Mouse (Mus musculus): ENCODE data around the gene Slc12a5.

DNA sequence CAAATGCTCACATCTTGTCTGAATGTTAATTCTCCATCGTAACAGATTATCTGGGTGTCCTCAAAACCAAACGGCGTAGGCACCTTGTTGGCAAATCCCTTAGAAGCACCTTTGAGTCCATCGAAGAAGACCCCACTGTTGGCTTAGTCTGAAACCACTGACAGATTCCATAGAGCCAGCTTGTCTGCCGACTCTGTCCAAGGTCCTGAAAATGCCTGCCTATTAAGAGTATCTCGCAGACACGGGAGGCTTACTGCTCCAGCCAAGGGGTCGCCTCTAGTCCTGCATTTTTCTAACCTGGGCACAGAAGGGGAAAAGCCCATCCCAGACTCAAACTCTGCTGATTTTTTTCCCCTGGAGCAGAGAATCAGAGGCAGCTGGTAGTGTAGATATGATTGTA is 5.8 kb downstream of the Slc12a5 start:
- TF ChIP-seq CTCF (IDR thresholded peaks at IDR 0.05; ENCODE audit: borderline replicate concordance, extremely low read depth, insufficient read depth, insufficient read length) (no peak), POLR2A (IDR thresholded peaks at IDR 0.05; ENCODE audit: borderline replicate concordance, extremely low read depth, insufficient read depth, insufficient read length, poor library complexity, severe bottlenecking) (no peak)

Measured in brain, embryonic 14.5 days (tissue).